Comparison of ENCODE assay signal across 9 mouse cellular contexts in genomic region chr1:171321415-171321814, GRCm38 (mm10). TPM values are rescaled to one million over a fixed set of nuclear protein-coding genes. Genes with fewer than 3 reads are reported as not detected.
DNase-seq lines count a peak whose midpoint lies in the region; ATAC-seq and TF ChIP-seq lines count a peak whose summit lies in the region.
"Had no signal": no experiment of that assay in that cellular context is flagged by ENCODE, and none has a peak within 500 bp of the region (broad histone marks: within the 10 kb centered on the region; RNA-seq: fewer than 3 reads in every experiment).

No protein-coding gene starts in this region.

- H3K36me3 ChIP-seq in midbrain, postnatal 0 days (ENCODE audit: insufficient read depth, low read length), result no peaks in the 10 kb centered on the region
- no peaks in the 10 kb centered on the region for H3K36me3 ChIP-seq in midbrain, embryonic 16.5 days (ENCODE audit: control insufficient read depth, insufficient read depth, low read length)

- no peaks in the 10 kb centered on the region for H3K27me3 ChIP-seq in midbrain, postnatal 0 days (ENCODE audit: insufficient read depth, low read length)
- H3K27me3 ChIP-seq in midbrain, embryonic 16.5 days (ENCODE audit: control insufficient read depth, insufficient read depth, low read depth, low read length), result no peaks in the 10 kb centered on the region
- H3K27me3 ChIP-seq: hindbrain, embryonic 13.5 days had no signal

- no peak for ATAC-seq in midbrain, postnatal 0 days (ENCODE audit: low FRiP score)
- no peak for ATAC-seq in midbrain, embryonic 16.5 days

- H3K4me3 ChIP-seq in midbrain, postnatal 0 days (ENCODE audit: low read depth, low read length), result no peak overlapping the region
- no peak overlapping the region for H3K4me3 ChIP-seq in midbrain, embryonic 16.5 days (ENCODE audit: low read depth, low read length)
- H3K4me3 ChIP-seq: hindbrain, embryonic 13.5 days had no signal

- no peaks in the 10 kb centered on the region for H3K9me3 ChIP-seq in midbrain, postnatal 0 days (ENCODE audit: low read length)
- H3K9me3 ChIP-seq in midbrain, embryonic 16.5 days (replicated peaks; ENCODE audit: control insufficient read depth, low read length, poor library complexity, severe bottlenecking), result no peaks in the 10 kb centered on the region
- H3K9me3 ChIP-seq: hindbrain, embryonic 13.5 days had no signal

- H3K9ac ChIP-seq in midbrain, postnatal 0 days (replicated peaks; ENCODE audit: low read length, poor library complexity, severe bottlenecking), result no peak overlapping the region
- H3K9ac ChIP-seq in midbrain, embryonic 16.5 days (ENCODE audit: low read depth, low read length), result no peak overlapping the region
- H3K9ac ChIP-seq: hindbrain, embryonic 13.5 days had no signal

- H3K4me2 ChIP-seq in midbrain, postnatal 0 days (ENCODE audit: low read depth, low read length, poor library complexity, severe bottlenecking), result no peak overlapping the region
- no peak overlapping the region for H3K4me2 ChIP-seq in midbrain, embryonic 16.5 days (ENCODE audit: low read length)
- H3K4me2 ChIP-seq: hindbrain, embryonic 13.5 days had no signal

- H3K4me1 ChIP-seq in midbrain, postnatal 0 days (ENCODE audit: insufficient read depth, low read length), result no peaks in the 10 kb centered on the region
- peaks cover 2% of the 10 kb centered on the region; the same call in 1 of the 2 replicates for H3K4me1 ChIP-seq in midbrain, embryonic 16.5 days (ENCODE audit: control insufficient read depth, insufficient read depth, low read length)

- TF ChIP-seq CTCF in midbrain, postnatal 0 days (IDR thresholded peaks at IDR 0.05), result peak; percentile 74

- DNase-seq in gastrocnemius, adult 18-20 months (ENCODE audit: low spot score), result peak; percentile 29
- no peak for DNase-seq in gastrocnemius, adult 8-10 months (ENCODE audit: low spot score in 2 of 2)
- DNase-seq in midbrain, postnatal 0 days (ENCODE audit: low spot score), result peak; percentile 56
- DNase-seq in embryo, embryonic 11 days, result peak; percentile 60
- DNase-seq in thymus, postnatal 4 days, result peak; percentile 54
- DNase-seq in spleen, adult 18-20 months, result no peak
- no peak for DNase-seq in urinary bladder, postnatal 4 days (ENCODE audit: low spot score in 2 of 2)

- no peak overlapping the region for H3K27ac ChIP-seq in midbrain, postnatal 0 days (ENCODE audit: low read depth, low read length)
- H3K27ac ChIP-seq in midbrain, embryonic 16.5 days (ENCODE audit: low read length), result no peak overlapping the region
- H3K27ac ChIP-seq: hindbrain, embryonic 13.5 days had no signal

RNA-seq across cellular contexts. Expression of gene Dedd, which starts 7.5 kb away (rescaled TPM):
- total RNA-seq in gastrocnemius, adult 18-20 months (2021), result 10 to 100 TPM; 28.1 to 35.8 TPM
- total RNA-seq in gastrocnemius, adult 8-10 months (2022), result 10 to 100 TPM; 31.9 to 39.7 (median 37.3) TPM
- 29.8 and 42.1 TPM in 2 replicates for total RNA-seq in midbrain, postnatal 0 days (2014; rRNA removed)
- 38.9 and 40.3 TPM in 2 replicates for polyA plus RNA-seq in midbrain, postnatal 0 days (2015; fragmentation: Nextera tagmentation; extraction: Ambion mirVana)
- polyA plus RNA-seq in midbrain, embryonic 16.5 days (2015; fragmentation: Nextera tagmentation; extraction: Ambion mirVana), result 53.6 and 55.2 TPM in 2 replicates

RNA-seq across cellular contexts. Expression of gene Nit1, which starts 24.0 kb away (rescaled TPM):
- 10 to 100 TPM; 26.0 to 28.9 TPM for total RNA-seq in gastrocnemius, adult 18-20 months (2021)
- total RNA-seq in gastrocnemius, adult 8-10 months (2022), result 10 to 100 TPM; 25.6 to 30.3 (median 29.0) TPM
- 42.5 and 44.0 TPM in 2 replicates for total RNA-seq in midbrain, postnatal 0 days (2014; rRNA removed)
- 45.2 and 46.6 TPM in 2 replicates for polyA plus RNA-seq in midbrain, postnatal 0 days (2015; fragmentation: Nextera tagmentation; extraction: Ambion mirVana)
- polyA plus RNA-seq in midbrain, embryonic 16.5 days (2015; fragmentation: Nextera tagmentation; extraction: Ambion mirVana), result 53.8 and 56.9 TPM in 2 replicates

RNA-seq across cellular contexts. Expression of gene Pfdn2, which starts 24.1 kb away (rescaled TPM):
- 100 to 1,000 TPM; 110 to 128 TPM for total RNA-seq in gastrocnemius, adult 18-20 months (2021)
- total RNA-seq in gastrocnemius, adult 8-10 months (2022), result 100 to 1,000 TPM in 2 of 4 experiments, 10 to 100 TPM in 2; 46.7 to 104 (median 77.5) TPM
- total RNA-seq in midbrain, postnatal 0 days (2014; rRNA removed), result 17.3 and 18.4 TPM in 2 replicates
- 139 and 155 TPM in 2 replicates for polyA plus RNA-seq in midbrain, postnatal 0 days (2015; fragmentation: Nextera tagmentation; extraction: Ambion mirVana)
- 146 and 166 TPM in 2 replicates for polyA plus RNA-seq in midbrain, embryonic 16.5 days (2015; fragmentation: Nextera tagmentation; extraction: Ambion mirVana)

RNA-seq across cellular contexts. Expression of gene Ufc1, which starts 26.6 kb away (rescaled TPM):
- 10 to 100 TPM; 85.7 to 96.8 TPM for total RNA-seq in gastrocnemius, adult 18-20 months (2021)
- total RNA-seq in gastrocnemius, adult 8-10 months (2022), result 100 to 1,000 TPM; 102 to 110 (median 106) TPM
- 83.7 and 87.9 TPM in 2 replicates for total RNA-seq in midbrain, postnatal 0 days (2014; rRNA removed)
- 128 and 132 TPM in 2 replicates for polyA plus RNA-seq in midbrain, postnatal 0 days (2015; fragmentation: Nextera tagmentation; extraction: Ambion mirVana)
- polyA plus RNA-seq in midbrain, embryonic 16.5 days (2015; fragmentation: Nextera tagmentation; extraction: Ambion mirVana), result 105 and 116 TPM in 2 replicates

RNA-seq across cellular contexts. Expression of gene Usp21, which starts 33.6 kb away (rescaled TPM):
- 10 to 100 TPM; 15.1 to 19.3 TPM for total RNA-seq in gastrocnemius, adult 18-20 months (2021)
- total RNA-seq in gastrocnemius, adult 8-10 months (2022), result 10 to 100 TPM; 15.3 to 19.3 (median 16.2) TPM
- total RNA-seq in midbrain, postnatal 0 days (2014; rRNA removed), result 59.5 and 65.9 TPM in 2 replicates
- polyA plus RNA-seq in midbrain, postnatal 0 days (2015; fragmentation: Nextera tagmentation; extraction: Ambion mirVana), result 81.0 and 82.6 TPM in 2 replicates
- 105 and 112 TPM in 2 replicates for polyA plus RNA-seq in midbrain, embryonic 16.5 days (2015; fragmentation: Nextera tagmentation; extraction: Ambion mirVana)

Comparison
In these comparisons a context has a peak if more than half of its experiments do, and no peak if none do; other contexts are left out.
1. DNase-seq: peak in gastrocnemius, adult 18-20 months (single experiment), midbrain, postnatal 0 days (single experiment), embryo, embryonic 11 days (single experiment) and thymus, postnatal 4 days (single experiment); none in gastrocnemius, adult 8-10 months (0 of 2), spleen, adult 18-20 months (0 of 2) and urinary bladder, postnatal 4 days (0 of 2).